Mouse (Mus musculus) mature B cell (primary cell): ENCODE results near the gene Zfp668.

Experiments
- in situ Hi-C: fragments of 300-500 bp; cut with MboI; formaldehyde crosslinking; loops from 2 replicates; pipeline ENCODE4 v1.14.3; 2019

Zfp668 gene

DNA sequence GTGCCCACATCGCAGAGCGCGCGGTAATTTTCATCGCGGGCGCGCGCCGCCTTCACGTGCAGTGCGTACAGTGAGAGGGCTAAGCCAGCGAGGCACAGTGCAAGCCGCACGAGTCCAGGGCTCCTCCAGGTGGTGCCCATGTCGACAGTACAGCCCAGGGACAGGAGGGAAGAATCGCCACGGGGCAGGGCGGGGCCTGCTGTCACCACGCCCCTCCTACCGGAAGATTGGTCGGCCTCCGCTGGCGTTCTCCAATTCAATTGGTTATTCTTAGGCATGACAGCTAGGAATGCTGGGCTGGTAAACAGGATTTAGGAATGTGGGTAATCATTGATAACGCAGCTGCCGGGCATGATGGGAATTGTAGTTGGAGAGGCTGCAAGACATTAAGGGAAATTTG lies 18.8 kb upstream of the Zfp668 start, which contains the start of the genes Gm21974 and Vkorc1:
TSS of gene Gm21974 (minus strand) at position 13 of the 400 bp plus-strand sequence.
TSS of gene Vkorc1 (minus strand) at position 176 of the 400 bp plus-strand sequence.
- in situ Hi-C loops = no loop called here

GRCm38 (mm10) chr7:127894480-127894879 lies 17.9 kb upstream of the Zfp668 start:
- in situ Hi-C loops = no loop called here

DNA sequence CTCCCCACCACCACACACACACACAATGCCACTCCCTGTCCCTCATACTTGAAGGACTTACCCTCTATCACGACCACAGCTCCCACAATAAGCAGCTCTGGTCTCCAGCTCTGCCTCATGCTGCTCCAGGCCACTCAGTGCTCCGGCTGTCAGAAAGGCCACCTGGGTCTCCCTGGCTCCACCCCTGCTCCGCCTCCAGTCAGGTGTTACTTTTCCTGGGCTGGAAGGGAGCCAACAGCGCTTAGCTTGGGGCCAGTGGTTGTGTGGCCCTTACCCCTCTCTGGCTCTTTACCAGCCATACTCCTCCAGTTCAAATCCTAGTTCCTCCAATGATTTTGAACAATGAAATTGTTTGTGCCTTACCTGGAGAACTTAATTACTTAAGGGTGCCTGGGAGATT lies 14.2 kb upstream of the Zfp668 start, which contains the start of gene Prss53:
TSS of gene Prss53 (minus strand) at position 173 of the 400 bp plus-strand sequence.
- in situ Hi-C loops = no loop called here

GRCm38 (mm10) chr7:127888821-127889220 lies 12.2 kb upstream of the Zfp668 start:
- in situ Hi-C loops = no loop called here

GRCm38 (mm10) chr7:127887781-127888180 lies 11.2 kb upstream of the Zfp668 start:
- in situ Hi-C loops = no loop called here

DNA sequence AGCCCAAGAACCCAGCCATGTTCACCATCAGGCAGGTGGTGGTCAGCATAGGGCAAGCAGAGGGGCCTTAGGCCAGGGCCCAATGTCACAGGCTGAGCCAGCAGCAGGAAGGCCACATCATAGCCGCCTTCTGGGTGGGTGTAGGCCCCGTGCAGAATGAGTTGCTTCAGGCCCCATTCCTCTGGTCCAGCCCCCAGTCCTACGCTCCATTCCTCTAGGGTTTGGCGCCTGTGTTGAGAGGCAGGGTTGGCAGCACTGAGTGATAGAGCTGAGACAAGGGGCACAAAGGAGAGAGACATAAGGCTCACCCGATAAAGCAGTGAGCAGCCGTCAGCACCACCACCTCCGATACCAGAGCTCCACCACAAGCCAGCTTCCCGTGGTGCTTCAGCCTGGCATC lies 10.6 kb upstream of the Zfp668 start:
- in situ Hi-C loops = no loop called here

- in situ Hi-C loops = no loop called here
These were observed 9.9 kb upstream of the Zfp668 start for GRCm38 (mm10) chr7:127886551-127886950.

- in situ Hi-C loops = no loop called here
These were observed 9.3 kb upstream of the Zfp668 start for GRCm38 (mm10) chr7:127885951-127886350.

DNA sequence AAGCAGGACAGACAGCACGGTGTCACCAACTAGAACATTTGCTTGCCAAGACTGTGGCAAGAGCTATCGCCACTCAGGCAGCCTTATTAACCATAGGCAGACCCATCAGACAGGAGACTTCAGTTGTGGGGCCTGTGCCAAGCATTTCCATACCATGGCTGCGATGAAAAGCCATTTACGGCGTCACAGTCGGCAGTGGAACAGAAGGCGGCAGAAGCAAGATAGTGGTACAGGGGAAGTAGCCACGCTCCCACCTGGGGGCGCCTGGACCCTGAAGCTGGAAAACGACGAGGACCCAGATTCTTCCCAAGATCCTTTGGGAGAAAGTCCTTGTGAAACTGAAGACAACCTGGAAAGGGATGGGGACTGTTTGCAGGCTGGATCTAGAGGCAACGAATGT lies 3.8 kb upstream of the Zfp668 start:
- in situ Hi-C loops = no loop called here

DNA sequence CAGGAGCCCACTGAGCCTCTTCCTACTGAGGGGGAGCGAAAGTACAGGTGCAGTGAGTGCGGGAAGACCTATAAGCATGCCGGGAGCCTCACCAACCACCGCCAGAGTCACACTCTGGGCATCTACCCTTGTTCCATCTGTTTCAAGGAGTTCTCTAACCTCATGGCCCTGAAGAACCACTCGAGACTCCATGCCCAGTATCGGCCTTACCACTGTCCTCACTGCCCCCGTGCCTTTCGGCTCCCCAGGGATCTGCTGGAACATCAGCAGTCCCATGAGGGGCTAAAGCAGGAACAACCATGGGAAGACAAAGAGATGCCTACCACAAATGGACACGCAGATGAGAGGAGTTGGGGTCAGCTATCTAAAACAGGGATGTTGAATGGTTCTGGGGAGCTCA lies 2.7 kb upstream of the Zfp668 start:
- in situ Hi-C loops = no loop called here

GRCm38 (mm10) chr7:127876041-127876466 lies 574 bp downstream of the Zfp668 start, which contains the start of gene Zfp646:
TSS of gene Zfp646 (plus strand) at chr7:127876221.
- in situ Hi-C loops = no loop called here

DNA sequence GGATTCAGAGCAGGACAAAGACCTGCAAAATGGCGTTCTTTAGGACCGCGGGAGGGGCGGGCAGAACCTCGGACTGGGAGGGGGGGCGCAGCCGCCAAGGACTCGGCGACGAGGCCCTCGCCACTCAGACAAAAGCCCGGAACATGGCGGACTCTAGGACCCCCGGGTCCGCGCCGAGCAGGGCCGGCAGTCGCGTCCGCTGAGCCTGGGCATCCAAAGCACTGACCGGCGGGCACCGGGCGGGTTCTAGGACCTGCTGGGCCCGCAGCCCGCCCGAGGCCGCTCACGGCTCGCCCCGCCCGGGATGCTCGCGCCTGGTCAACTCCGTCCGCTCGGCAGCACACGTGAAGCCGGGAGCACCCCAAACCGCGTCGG lies 1.0 kb downstream of the Zfp668 start:
- in situ Hi-C loops = no loop called here

DNA sequence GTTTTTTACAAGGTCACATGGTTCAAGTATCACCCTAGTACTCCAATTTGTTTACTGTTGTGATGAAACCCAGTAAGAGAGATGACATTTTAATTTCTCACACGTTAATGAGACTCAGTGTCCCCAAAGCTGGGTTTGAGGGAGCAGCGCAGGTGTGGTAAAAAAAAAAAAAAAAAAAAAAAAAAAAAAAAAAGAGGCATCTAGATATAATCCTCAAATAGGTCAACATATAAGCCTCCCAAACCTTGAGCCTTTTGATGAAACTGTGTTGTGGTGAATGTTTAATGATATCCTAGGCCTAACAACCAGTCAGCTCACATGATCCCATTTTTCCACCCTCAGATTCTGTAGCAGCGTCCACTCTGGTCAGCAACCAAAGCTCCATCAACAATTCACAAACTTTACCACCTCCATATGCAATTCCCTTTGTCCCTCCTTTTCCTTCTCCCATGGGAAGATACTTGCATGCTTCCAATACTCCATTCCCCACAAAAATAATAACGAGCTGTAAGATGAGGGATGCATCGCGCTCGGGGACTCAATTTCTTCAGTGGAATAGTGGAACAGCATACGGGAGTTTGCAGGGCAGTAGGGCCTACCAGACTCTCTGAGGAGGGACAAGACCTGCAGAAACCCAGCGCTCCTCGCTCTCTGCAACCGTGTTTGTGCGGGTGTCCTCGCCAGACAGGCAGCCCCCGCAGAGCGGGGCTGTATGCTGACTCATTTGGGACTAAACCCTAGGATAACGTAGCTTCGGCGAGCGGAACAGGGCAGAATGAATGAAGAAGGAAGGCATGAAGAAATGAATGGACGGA lies 1.6 kb downstream of the Zfp668 start:
- in situ Hi-C loops = no loop called here

DNA sequence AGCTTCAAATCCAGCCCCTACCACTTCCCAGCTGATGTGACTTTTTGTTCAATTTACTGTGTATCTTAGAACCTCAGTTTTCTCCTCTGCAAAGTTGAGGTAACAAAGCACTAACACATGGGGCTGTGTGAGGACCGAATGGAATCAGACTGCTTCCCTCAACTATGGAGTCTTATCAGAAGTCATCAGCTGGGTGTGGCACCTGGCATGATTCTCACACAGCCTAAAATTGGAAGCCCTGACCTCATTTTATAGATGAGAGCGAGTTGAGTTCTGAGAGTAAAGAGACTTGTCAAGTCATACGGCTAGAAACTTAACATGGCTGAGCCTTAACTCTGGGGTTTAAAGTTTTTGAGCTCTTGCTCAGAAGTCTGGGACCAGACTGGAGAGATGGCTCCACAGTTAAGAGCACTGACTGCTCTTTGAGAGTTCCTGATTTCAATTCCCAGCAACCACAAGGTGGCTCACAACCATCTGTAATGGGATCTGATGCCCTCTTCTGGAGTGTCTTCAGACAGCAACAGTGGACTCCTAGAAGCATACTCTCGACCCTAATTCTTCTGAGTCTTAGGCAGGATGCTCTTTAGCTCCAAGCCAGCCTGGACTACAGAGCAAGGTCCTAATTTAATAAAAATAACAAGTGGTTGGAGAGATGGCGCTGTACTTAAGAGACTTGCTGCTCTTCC lies 6.3 kb downstream of the Zfp668 start:
- in situ Hi-C loops = no loop called here

DNA sequence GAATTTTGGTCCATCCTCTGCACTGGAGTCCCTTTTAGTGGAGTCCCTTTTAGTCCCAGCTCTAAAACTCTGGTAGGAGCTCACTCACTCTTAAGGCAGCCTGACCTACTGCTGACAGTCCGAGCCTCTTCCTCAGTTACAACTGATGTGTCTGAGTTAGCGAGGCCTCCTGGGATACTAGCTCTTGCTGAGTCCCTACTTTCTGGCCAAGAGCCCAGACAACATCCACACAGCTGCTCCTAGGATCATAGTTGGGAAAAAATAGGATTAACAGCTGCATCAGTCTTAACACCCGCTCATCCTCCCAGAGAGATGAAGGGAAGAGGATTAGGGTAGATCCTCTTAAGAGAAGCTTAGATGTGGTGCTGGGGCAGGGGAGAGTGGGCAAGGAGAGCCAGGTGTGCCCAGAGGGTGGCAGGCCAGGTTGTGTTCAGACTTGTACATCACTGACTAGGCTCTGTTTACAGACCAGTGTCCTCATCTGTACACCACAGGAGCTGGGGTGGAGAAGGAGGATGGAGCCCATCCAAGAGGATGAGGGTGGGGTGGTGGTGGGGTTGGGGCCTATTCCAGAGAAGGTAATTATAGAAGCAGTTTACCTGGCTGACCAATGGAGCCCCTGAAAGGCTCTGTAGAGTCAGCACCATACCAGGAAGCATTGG lies 7.3 kb downstream of the Zfp668 start:
- in situ Hi-C loops = no loop called here

- in situ Hi-C loops = no loop called here
These were observed 9.0 kb downstream of the Zfp668 start for GRCm38 (mm10) chr7:127867641-127868040.

- in situ Hi-C loops = no loop called here
These were observed 10.2 kb downstream of the Zfp668 start for GRCm38 (mm10) chr7:127866434-127866833.

DNA sequence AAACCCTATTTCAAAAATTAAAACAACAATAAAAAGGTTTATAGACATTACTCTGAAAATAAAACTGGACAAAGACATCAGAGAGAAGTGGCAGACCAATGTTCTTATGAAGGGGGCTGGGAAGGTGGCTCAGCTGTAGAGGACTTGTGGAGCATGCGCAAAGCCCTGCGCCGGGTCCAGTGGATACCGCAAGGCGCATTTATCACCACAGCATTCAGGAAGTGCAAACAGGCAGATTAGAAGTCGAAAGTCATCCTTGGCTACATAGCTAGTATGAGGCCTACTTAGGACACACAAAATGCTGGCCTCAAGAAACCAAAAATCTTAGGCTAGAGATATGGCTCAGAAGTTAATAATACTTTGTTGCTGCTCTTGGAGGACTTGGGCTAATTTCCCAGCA lies 18.4 kb downstream of the Zfp668 start:
- in situ Hi-C loops = no loop called here

GRCm38 (mm10) chr7:127850906-127851305 lies 25.7 kb downstream of the Zfp668 start:
- in situ Hi-C loops = no loop called here

DNA sequence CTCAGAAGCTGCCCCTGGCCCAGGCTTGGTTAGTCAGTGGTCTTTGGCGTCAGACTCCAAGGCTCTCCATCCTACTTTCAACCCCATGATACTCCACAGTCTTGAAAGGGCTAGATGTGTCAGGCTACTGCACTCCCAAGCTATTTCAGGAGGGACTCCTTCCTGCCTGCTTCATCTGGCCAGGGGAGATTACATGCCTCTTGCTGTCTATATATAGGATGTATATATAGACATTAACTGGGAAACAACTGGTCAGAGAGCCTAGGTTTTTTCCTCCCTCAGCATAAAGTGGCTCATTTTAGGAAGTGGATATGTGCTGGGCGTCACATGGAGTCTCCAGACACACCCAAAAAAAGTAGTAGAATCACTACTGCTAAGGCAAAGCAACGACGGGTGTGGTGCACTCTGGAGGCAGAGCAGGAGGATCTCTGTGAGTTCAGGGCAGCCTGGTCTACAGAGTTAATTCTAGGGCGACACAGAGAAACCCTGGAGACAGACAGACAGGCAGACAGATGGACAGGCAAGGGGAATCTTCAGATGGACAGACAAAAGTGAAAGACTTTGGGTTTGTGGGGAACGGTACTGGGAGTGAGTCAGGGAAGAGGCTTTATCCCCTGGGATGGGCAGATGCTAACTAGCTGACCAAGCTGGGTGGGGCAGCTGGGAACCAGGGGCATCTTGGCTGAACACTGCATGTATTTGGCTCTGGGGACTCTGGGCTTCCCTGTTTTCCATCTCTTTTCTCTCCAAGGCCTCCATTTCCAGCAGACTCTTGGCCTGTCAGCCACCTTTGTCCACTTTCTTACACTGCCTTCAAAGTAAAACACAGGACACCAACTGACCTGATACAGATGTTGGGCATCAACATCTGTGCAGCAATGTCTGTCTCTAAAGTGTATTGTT lies 26.4 kb downstream of the Zfp668 start:
- in situ Hi-C loops = no loop called here

DNA sequence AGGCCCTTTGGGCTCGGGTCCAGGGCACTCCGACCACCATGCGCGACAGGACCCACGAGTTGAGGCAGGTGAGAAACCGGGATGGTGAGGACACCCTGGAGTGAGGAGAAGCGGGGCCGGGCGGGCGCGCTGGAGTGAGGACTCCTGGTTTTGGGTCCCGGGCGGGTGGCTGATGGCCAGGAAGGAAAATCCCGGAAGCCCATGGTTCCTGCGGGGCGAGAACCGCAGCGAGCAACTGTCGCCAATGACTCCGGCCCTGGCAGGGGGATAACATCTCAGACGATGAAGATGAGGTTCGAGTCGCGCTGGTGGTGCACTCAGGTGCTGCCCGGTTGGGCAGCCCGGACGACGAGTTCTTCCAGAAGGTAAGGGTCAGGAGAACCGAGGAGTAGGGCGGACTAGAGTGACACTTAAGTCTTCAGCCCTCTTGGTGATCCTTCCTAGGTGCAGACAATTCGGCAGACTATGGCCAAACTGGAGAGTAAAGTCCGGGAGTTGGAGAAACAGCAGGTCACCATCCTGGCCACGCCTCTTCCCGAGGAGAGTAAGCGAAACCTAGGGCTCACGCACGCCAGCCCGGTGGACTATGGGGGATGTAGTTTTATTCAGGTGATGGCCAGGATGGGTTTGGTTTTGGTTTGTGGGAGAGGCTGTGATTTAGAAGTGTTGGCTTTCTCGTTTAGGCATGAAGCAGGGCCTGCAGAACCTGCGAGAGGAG lies 34.5 kb downstream of the Zfp668 start:
- in situ Hi-C loops = no loop called here
